Mouse (Mus musculus) heart, postnatal 14 days (tissue): ENCODE data around the gene Ogdh. TPM values are rescaled to one million over a fixed set of nuclear protein-coding genes. Genes with fewer than 3 reads are reported as not detected.

Experiments
- DNase-seq, 2 experiments: peaks; one replicate each; pipeline ENCODE4 v3.0.0; 2021 to 2022
- intact Hi-C: fragments of 180-260 bp; cut with DNase I; formaldehyde crosslinking; loops from one replicate; pipeline ENCODE4 v1.15.1; 2025
- microRNA-seq, 2 experiments: library from miRNA; unstranded; fragments of <30 nt; microRNA quantifications; one replicate each; pipeline ENCODE4 v1.2.0; 2021 to 2022
- total RNA-seq, 2 experiments: library from RNA; stranded (reverse); gene quantifications; 2 replicates each; pipeline ENCODE4 v1.2.3; 2021

The Ogdh gene
- total RNA-seq, 2 experiments from 2014 or later, result 1,493 to 1,546 TPM

- intact Hi-C loops, result no loop called here
- peak; percentile 74 to 83 for DNase-seq
Measured at GRCm38 (mm10) chr11:6402515-6403510, 111.4 kb downstream of the Ogdh start.

GRCm38 (mm10) chr11:6403830-6404405 is 112.5 kb downstream of the Ogdh start:
- intact Hi-C loops, result no loop called here
- no peak for DNase-seq

DNA sequence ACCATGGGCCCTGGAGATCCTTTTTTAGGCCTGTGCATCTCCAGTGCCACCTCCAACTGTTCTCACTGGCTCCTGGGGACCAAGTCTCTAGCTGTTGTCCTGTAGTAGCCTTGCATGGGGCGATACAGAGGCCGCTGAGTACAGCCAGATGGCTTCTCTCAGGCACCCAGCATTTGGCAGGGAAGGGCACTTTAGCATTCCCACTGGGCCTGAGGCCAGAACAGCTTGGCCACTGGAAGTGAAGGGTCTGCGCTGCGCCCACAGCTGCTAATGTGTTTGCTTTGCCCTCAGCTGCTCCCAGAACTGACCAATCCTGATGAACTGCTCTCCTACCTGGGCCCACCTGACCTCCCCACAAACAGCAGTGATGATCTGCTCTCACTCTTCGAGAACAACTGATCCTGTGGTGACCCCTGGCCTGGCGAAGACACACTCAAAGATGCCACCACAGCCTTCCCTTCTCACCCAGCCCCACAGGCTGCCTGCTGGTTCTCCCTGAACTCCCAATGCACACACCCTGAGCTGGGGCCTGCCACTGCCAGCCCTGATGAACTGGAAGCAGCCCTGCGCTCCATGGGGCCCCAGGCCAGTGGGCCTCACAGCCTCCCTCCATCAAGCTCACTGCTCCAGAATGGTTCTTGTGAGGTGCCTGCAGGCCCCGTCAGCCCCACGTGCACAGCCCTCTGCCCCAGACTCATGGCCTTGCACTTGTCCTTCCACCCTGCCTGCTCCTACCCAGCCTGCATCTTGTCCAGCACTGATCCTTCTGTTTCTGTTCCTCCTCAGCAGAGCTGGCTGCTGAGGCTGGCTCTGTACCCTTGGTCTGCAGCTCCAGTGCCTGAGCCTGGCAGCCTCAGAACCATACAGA is 113.5 kb downstream of the Ogdh start:
- intact Hi-C loops, result no loop called here
- peak; percentile 49 to 75 for DNase-seq

DNA sequence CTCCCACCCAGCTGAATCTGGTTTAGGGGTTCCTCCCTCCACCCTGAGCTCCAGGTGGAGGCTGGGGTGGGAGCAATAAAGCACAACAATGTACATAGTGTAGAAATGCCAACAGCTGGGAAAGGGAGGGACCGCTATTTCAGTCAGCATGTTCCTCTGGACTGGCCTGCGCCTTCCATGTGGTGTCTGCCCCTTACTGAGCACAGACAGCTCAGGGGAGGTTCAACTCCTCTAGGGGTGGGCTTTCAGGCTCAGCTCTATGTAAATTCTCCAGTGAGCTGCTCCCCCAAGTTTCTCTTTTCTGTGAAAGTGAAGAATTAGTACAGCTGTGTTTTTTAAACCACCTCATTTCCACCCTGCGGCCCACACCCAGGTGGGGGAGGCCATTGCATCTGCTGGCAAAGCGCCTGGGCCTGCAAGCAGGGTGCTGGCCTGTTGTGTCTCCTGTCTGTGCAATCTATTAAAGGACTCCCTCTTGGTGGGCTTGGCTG is 114.2 kb downstream of the Ogdh start:
- intact Hi-C loops, result no loop called here

More for the DNA sequence above, 114.2 kb downstream of the Ogdh start:
- DNase-seq, result peak; percentile 60 to 73

Small RNA genes lying within 50 kb of the gene (microRNA-seq; reads per million reads assigned to microRNA genes)
- gene Mir7651, result 1.1 to 1.6 reads per million in 2 experiments

Other genes with a start within 250 kb of the Ogdh start
- 1 to 10 TPM; 8.6 TPM for gene Camk2b, start 225.3 kb upstream of the Ogdh start, total RNA-seq
- gene A730071L15Rik, start 91.6 kb upstream of the Ogdh start, total RNA-seq, result not detected
- gene Nudcd3, start 91.2 kb upstream of the Ogdh start, total RNA-seq, result 10 to 100 TPM; 56.3 to 57.6 TPM
- under 1 TPM; 0.07 to 0.10 TPM for gene Npc1l1, start 61.5 kb upstream of the Ogdh start, total RNA-seq
- gene Ddx56, start 23.9 kb upstream of the Ogdh start, total RNA-seq, result 10 to 100 TPM; 24.9 to 25.4 TPM
- gene Tmed4, start 16.8 kb upstream of the Ogdh start, total RNA-seq, result 10 to 100 TPM; 72.9 to 73.5 TPM
- gene Zmiz2, start 97.4 kb downstream of the Ogdh start, total RNA-seq, result 10 to 100 TPM; 41.1 to 42.5 TPM
- gene Ppia, start 123.8 kb downstream of the Ogdh start, total RNA-seq, result 100 to 1,000 TPM; 500 to 603 TPM
- gene H2afv, start 152.8 kb downstream of the Ogdh start, total RNA-seq, result 10 to 100 TPM; 57.1 to 59.4 TPM
- 10 to 100 TPM; 49.6 to 53.0 TPM for gene Purb, start 184.3 kb downstream of the Ogdh start, total RNA-seq
- 1 to 10 TPM; 1.9 to 3.2 TPM for gene Myo1g, start 229.3 kb downstream of the Ogdh start, total RNA-seq